Comparison of ENCODE assay signal across 10 mouse cellular contexts in the genomic region with DNA sequence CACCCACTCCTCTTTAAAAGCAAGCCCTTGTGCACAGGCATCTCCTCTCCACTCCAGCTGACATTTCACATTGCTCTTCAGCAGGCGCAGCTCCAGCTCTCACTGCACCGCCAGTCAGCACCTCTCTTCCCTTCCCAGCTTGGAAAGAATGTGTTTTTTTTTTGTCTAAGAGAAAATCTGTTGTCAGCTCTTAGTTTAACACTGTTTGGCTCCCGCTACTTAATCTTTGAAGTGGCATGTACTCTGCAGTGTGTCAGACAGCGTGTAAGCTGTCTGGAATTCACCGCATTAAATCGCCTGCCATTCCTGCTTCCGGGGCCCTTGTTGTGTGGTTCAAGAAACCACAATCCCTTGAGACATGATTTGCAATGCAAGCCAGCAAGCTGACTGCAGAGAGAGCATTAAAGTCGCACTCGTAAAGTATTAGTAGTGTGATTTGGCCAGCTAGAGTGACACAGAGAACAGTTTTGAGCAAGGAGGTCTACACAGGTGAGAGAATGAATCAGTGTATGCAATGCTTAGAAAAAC.
DNase-seq lines count a peak whose midpoint lies in the region; ATAC-seq and TF ChIP-seq lines count a peak whose summit lies in the region.
"Had no signal": no experiment of that assay in that cellular context is flagged by ENCODE, and none has a peak within 500 bp of the region (broad histone marks: within the 10 kb centered on the region; RNA-seq: fewer than 3 reads in every experiment).

No protein-coding gene starts in this region.

- peak overlapping the region; percentile 48 for H3K4me2 ChIP-seq in midbrain, embryonic 13.5 days (replicated peaks)

- no peak for TF ChIP-seq CTCF in cerebellum, adult 2 months (IDR thresholded peaks at IDR 0.05; ENCODE audit: borderline replicate concordance, insufficient read depth, low read depth, low read length)
- TF ChIP-seq CTCF in embryonic fibroblast, embryonic 13.5 days (IDR thresholded peaks at IDR 0.05; ENCODE audit: borderline replicate concordance, insufficient read depth, low read length): no peak
- no peak for TF ChIP-seq CTCF in gastrocnemius, adult 2 months (IDR thresholded peaks at IDR 0.05)

- no peaks in the 10 kb centered on the region for H3K9me3 ChIP-seq in midbrain, embryonic 13.5 days
- H3K9me3 ChIP-seq: megakaryocyte, embryonic 14.5 days had no signal

- H3K36me3 ChIP-seq in midbrain, embryonic 13.5 days: no peaks in the 10 kb centered on the region

- DNase-seq in left cerebral cortex, adult 11 months (ENCODE audit: low spot score): peak; percentile 7
- DNase-seq in left cerebral cortex, adult 9 months (ENCODE audit: low spot score in 2 of 2): no peak
- DNase-seq in cerebellum, adult 2 months: peak; percentile 59 to 73
- DNase-seq in layer of hippocampus, postnatal 14 days (ENCODE audit: low spot score in 2 of 2): no peak
- DNase-seq in gastrocnemius, adult 2 months: no peak
- DNase-seq in kidney, adult 8-10 months: no peak
- DNase-seq: thymus, adult 2 months had no signal

- peaks cover 4% of the 10 kb centered on the region; the same call in 1 of the 2 replicates for H3K4me1 ChIP-seq in cerebellum, adult 2 months (ENCODE audit: control insufficient read depth, insufficient read depth, low read length)
- H3K4me1 ChIP-seq in embryonic fibroblast, embryonic 13.5 days (ENCODE audit: control insufficient read depth, insufficient read depth, low read length): no peaks in the 10 kb centered on the region
- peaks cover 6% of the 10 kb centered on the region for H3K4me1 ChIP-seq in midbrain, embryonic 13.5 days (replicated peaks)
- H3K4me1 ChIP-seq: megakaryocyte, embryonic 14.5 days had no signal

- TF ChIP-seq POLR2A in cerebellum, adult 2 months (IDR thresholded peaks at IDR 0.05; ENCODE audit: borderline replicate concordance, insufficient read depth, low read length): no peak
- TF ChIP-seq POLR2A in embryonic fibroblast, embryonic 13.5 days (IDR thresholded peaks at IDR 0.05; ENCODE audit: low read depth, low read length): no peak

- no peak overlapping the region for H3K4me3 ChIP-seq in cerebellum, adult 2 months (replicated peaks; ENCODE audit: insufficient read depth, low read depth, low read length)
- no peak overlapping the region for H3K4me3 ChIP-seq in embryonic fibroblast, embryonic 13.5 days (ENCODE audit: insufficient read depth, low read length)
- H3K4me3 ChIP-seq in midbrain, embryonic 13.5 days (replicated peaks): peak overlapping the region; percentile 32
- no peak overlapping the region for H3K4me3 ChIP-seq in gastrocnemius, adult 2 months
- H3K4me3 ChIP-seq: megakaryocyte, embryonic 14.5 days had no signal

- H3K27me3 ChIP-seq in cerebellum, adult 2 months (ENCODE audit: control insufficient read depth, insufficient read depth, low read length): no peaks in the 10 kb centered on the region
- no peaks in the 10 kb centered on the region for H3K27me3 ChIP-seq in midbrain, embryonic 13.5 days
- H3K27me3 ChIP-seq: megakaryocyte, embryonic 14.5 days had no signal

- intact Hi-C loops in gastrocnemius, adult 2 months (cut with DNase I): no loop called here

- ATAC-seq in midbrain, embryonic 13.5 days: peak; percentile 85

- 7% methylated on average over 9 of the region's 9 CpGs for WGBS in cerebellum, adult 2 months
- WGBS in midbrain, embryonic 13.5 days: 13% methylated on average over 9 of the region's 9 CpGs

- peak overlapping the region; percentile 49 for H3K27ac ChIP-seq in cerebellum, adult 2 months (ENCODE audit: insufficient read depth, low read length)
- H3K27ac ChIP-seq in embryonic fibroblast, embryonic 13.5 days (ENCODE audit: insufficient read depth, low read length): peak overlapping the region; percentile 29; the same call in 1 of the 2 replicates
- peak overlapping the region; percentile 49 for H3K27ac ChIP-seq in midbrain, embryonic 13.5 days
- H3K27ac ChIP-seq in gastrocnemius, adult 2 months: no peak overlapping the region

- peak overlapping the region; percentile 10; the same call in 1 of the 2 replicates for H3K9ac ChIP-seq in midbrain, embryonic 13.5 days (replicated peaks)

Comparison
In these comparisons a context has a peak if more than half of its experiments do, and no peak if none do; other contexts are left out.
1. DNase-seq: peak in left cerebral cortex, adult 11 months (single experiment) and cerebellum, adult 2 months (2 of 2); none in left cerebral cortex, adult 9 months (0 of 2), layer of hippocampus, postnatal 14 days (0 of 2), gastrocnemius, adult 2 months (single experiment) and kidney, adult 8-10 months (0 of 2).